Mouse (Mus musculus) hematopoietic multipotent progenitor cell, adult 10-12 weeks (in vitro differentiated cells): ENCODE measurements around the gene Sfxn3. TPM values are rescaled to one million over a fixed set of nuclear protein-coding genes. Genes with fewer than 3 reads are reported as not detected.

Experiments
- polyA plus RNA-seq: library from polyadenylated mRNA; stranded (reverse); fragments of >175 nt; gene quantifications from 2 replicates; pipeline ENCODE4 v1.2.3, GENCODE M21; 2012; ENCODE audit warnings: low replicate concordance

Sfxn3 gene
- 18.5 and 22.9 TPM in 2 replicates for polyA plus RNA-seq

DNA sequence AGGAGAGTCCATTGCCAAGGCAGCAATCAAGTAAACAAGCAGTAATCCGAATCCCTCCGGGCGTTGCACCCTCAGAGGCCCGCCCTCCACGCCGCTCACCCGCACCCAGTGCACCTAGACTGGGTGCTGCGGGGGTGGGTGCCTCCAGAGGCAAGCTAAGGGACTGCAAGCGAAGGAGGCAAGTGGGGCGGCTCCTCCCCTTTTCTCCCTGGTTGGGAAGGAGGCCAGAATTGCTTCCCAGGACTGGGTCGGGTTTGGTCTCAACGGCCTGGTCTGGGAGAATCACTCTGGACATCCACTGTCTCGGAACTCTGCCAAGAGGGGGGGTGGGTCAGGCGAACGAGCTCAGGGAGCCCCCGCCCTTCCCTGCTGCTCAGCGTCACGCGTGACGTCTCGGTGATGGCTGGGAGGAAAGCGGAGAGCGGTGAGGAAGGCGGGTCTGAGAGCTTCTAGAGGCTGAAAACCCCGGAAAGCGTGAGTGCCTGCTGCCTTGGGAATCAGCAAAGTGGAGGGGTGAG, at the start of gene Sfxn3:
Gene Sfxn3 (plus strand): TSS at position 87 of the 518 bp plus-strand sequence.

DNA sequence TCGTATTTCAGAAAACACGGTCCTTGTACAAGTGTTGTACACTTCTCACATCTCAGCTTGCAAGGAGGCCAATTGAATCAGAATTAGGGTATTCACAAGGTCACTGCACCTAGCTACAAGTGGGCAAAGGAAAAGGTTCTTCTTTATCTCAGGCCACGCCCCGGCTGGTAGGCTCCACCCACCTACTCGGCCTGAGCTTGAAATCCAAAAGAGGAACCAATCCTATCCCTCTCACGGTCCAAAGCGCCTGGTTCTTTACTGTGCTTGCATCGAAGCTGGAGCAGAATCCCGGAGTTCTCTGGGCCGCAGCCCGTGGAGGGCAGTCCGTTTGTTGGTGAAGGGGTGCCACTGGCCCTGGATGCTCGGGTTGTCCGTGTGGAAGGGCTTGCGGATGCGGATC, 41.9 kb upstream of the Sfxn3 start, which contains the start of gene Twnk:
Gene Twnk (plus strand): TSS at position 220 of the 400 bp plus-strand sequence.

DNA sequence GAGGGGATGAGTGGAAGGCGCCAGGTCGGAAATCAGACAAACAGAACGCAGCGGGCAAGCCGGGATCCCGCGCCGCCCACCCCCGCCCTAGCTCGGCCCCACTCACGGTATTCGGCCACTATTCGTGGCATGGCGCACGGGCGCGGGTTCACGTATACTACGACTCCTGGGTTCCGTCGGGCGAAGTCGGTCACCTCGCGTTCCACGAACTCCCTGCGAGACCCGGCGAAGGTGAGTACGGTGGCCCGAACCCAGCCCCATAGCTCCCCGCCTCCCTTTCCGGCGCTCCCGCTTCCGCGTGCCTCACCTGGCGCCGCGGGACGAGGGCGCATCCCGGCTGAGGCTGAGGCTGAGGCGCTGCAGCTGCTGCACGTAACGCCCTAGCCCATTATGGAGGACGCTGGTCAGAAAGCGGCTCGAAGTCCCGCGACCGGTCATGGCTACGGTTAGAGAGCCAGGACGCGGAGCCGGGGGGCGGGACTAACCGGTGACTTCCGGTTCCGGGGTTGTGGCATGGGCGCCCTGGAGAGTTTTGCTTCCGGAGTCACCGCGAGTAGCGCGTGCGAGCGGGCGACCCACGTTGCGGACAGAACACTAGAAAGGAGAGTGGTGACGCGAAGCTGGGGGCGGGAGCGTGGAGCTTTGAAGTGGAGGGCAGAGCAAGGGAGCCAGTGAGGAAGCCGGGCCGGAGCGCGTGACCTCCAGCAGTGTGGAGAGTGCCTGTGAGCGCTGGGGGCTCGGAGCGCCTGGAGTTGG, 41.2 kb upstream of the Sfxn3 start, which contains the start of gene Mrpl43:
Gene Mrpl43 (minus strand): TSS at position 486 of the 756 bp plus-strand sequence.

DNA sequence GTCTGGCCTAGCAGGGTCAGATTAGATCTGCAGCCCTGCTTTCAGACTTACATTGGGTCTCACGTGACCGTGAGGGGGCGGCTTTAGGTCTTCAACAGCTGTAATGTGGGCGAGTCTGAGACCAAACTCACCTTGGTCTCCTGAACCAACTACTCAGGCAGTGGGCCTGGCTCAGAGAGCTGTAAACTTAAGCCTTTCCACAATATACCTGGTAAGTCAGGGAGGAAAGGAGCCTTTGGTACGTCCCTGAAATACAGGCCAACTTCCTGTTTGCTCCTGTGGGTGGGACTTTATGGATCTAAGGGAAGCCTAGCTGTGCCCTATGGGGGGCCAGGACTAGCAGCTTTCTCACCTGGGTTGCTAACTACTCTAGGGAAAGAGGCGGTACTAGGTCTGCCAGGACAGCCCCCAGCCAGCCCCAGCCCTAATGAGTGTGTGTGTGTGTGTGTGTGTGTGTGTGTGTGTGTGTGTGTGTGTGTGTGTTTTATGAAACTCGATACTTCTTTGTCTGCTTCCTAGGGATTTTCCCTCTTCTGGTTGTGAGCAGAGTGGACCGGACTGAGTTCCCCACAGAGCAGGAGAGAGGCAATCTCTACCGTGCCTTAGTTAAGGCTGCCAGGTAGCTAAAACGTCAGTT, 32.9 kb upstream of the Sfxn3 start, which contains the start of gene Lzts2:
Gene Lzts2 (plus strand): TSS at position 80 of the 637 bp plus-strand sequence.

DNA sequence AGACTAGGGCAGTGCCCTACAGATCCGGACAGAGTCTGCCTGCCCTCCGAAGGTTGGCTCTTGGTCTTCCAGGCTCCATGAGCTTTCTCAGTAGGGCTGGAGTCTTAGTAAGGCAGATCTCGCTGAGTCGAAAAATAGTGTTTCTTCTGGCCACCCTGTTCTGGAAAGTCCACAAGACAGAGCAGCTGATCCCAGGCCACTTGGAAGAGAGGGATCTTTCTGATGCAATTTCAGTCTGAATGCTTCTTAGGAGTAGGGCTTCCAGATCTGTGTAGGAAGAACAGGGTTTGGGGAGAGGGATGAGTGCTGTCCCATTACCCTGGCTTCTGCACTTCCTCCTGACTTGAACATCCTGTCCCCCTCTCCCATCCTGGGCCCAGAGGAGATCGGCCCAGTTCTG, 1.7 kb upstream of the Sfxn3 start, which contains the start of gene Pdzd7:
Gene Pdzd7 (minus strand): TSS at position 67 of the 400 bp plus-strand sequence.

DNA sequence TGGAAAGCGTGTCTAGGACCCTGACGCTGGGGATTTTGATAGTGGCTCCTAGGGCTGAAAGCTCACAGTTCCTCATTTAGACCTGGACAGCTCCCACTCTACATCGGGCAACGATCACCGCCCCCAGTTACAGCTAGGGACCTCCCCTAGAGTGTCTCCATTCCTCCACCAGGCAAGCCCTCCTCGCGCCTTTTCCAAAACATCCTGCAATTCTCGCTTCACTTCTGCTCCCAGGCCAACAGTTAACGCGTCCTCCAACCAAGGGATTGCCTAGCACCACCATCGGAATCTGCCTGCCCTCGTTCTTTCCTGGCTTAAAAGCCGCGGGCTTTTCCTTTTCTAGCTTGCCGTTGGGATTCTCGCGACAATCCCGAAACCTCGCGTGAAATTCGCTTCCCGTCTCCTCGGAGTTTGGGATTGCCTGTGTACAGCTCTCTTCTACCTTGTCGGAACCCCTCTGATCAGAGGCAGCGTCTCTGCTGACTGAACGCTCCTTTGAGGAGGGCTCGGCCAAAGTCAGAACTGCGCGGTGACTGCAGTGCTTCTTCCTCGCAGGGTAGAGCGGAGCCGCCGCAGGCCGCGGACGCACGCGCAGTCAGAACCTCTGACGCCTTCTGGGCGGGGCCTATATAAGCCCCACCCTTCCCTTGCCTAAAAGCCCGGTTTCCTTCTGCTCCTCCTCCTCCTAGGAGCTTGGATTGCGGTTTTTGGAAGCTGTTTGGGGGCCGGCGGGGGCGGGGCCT, 27.4 kb downstream of the Sfxn3 start, which contains the start of gene Kazald1:
Gene Kazald1 (plus strand): TSS at position 662 of the 743 bp plus-strand sequence.

Other genes with a start within 250 kb of the Sfxn3 start
- 39.4 and 79.5 TPM in 2 replicates for gene Slf2, start 116.4 kb upstream of the Sfxn3 start, polyA plus RNA-seq
- gene Sema4g, start 58.4 kb upstream of the Sfxn3 start, polyA plus RNA-seq: 0.41 and 0.56 TPM in 2 replicates
- 5.6 and 6.8 TPM in 2 replicates for gene Twnk, start 41.8 kb upstream of the Sfxn3 start, polyA plus RNA-seq
- gene Mrpl43, start 41.1 kb upstream of the Sfxn3 start, polyA plus RNA-seq: 74.0 and 98.5 TPM in 2 replicates
- 7.7 and 13.6 TPM in 2 replicates for gene Lzts2, start 33.1 kb upstream of the Sfxn3 start, polyA plus RNA-seq
- gene Pdzd7, start 1.8 kb upstream of the Sfxn3 start, polyA plus RNA-seq: 0.04 and 0.37 TPM in 2 replicates
- gene Kazald1, start 27.7 kb downstream of the Sfxn3 start, polyA plus RNA-seq: 0.82 and 0.84 TPM in 2 replicates
- gene Tlx1, start 103.2 kb downstream of the Sfxn3 start, polyA plus RNA-seq: 0.91 and 1.6 TPM in 2 replicates
- not detected in 2 replicates for gene Lbx1, start 188.3 kb downstream of the Sfxn3 start, polyA plus RNA-seq